Mouse (Mus musculus) cerebellum, adult 11 months (tissue): ENCODE measurements around the gene Prph.

Experiments used
- DNase-seq: peaks from one replicate; pipeline ENCODE4 v3.0.0; 2022

Prph gene

DNA sequence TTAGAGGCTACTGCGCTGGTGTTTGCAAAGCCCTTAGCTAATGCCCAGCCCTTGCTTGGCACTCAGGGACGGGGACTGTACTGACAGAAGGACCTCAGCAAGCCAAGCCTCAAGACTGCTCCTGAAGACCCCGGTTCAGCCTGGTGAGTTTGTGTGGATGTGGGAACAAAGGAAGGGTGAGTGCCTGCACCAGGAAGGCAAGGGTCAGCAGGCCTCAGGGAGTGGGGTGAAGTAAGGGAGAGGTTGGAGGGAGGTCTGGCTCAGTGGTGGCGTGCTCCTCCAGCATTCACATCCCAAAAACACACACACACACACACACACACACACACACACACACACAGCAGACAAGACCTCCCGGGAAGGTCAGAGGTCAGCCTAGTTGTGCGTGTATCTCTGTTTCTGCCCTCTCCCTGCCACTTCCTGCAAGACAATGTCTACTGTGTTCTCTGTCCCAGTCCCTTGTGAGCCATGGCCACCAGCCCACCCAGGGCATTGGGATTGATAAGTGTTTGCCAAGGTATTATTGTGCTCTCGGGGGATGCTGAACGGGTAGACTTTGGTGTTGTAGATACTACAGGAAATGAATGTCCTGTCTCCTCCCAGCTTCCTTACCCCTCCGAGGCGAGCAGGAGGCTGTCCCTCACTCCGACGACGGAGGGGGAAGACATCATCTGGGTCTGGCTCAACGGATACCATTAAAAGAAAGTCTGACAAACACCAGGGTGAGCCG is 23.4 kb downstream of the Prph start:
- no peak for DNase-seq

DNA sequence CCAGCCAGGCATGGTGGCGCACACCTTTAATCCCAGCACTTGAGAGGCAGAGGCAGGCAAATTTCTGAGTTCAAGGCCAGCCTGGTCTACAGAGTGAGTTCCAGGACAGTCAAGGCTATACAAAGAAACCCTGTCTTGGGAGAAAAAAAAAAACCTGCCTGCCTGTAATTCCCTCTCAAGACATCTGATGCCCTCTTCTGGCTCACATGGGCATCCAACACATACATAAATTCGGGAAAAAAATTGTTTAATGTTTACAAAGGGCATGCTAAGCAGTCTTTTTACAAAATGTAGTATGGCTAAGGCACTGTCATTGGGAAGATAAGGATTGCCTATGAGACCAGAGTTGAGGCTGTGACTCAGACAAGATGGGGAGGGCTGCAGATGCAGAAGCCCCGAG is 24.8 kb downstream of the Prph start:
- no peak for DNase-seq

DNA sequence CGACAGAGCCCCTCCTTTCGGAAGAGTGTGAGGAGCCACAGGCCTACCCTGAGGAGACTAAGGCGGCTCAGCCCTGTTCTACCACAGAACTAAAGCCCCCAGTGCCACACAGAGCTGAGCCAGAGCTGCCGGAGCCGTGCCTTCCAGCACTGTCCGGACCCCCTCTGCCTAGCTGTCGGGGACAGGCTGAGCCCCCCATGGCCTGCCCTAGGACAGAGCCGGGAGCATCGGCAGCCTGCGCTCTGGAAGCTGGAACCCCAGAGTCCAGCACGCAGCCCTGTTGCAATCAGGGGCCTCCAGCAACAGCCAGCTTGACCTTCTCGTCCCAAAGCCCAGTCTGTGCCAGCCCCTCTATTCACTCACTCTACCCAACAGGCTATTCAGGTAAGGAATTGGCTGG is 27.3 kb downstream of the Prph start:
- no peak for DNase-seq

DNA sequence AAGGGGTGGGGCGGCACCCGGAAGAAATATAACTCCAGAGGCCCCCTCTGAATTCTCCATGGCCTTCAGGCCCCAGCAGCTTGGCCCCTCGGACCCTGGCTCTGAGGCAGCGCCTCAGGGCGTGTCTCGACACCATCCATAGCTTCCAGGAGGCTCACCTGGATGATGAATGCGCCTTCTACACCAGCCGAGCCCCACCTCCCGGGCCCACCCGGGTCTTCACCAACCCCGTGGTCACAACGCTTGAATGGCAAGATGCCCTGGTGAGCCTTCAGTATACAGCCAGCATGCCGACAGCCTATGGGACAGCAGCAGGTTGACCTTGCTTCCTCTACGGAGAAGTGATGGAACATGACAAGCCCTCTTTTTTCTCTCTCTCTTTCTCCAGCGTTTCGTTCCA is 27.9 kb downstream of the Prph start:
- DNase-seq = no peak

DNA sequence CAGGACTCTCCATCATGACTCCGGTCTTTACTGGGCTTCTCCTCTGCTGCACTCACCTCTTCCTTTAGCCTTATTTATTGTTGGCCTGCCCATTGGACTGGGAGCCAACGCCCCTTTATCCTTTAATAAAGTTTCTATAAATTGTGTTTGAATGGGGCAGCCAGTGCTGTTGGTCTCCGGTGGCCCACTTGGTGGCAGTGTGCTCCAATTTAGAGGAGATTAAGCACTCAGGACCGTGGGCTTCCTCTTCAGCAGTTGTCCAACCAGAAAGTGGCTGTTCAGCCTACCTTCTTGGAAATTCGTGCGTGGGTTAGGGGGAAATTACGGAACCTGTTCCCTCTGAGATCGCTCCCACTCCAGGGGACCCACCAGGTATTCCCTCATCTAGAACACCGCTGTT is 28.3 kb downstream of the Prph start:
- DNase-seq = no peak

DNA sequence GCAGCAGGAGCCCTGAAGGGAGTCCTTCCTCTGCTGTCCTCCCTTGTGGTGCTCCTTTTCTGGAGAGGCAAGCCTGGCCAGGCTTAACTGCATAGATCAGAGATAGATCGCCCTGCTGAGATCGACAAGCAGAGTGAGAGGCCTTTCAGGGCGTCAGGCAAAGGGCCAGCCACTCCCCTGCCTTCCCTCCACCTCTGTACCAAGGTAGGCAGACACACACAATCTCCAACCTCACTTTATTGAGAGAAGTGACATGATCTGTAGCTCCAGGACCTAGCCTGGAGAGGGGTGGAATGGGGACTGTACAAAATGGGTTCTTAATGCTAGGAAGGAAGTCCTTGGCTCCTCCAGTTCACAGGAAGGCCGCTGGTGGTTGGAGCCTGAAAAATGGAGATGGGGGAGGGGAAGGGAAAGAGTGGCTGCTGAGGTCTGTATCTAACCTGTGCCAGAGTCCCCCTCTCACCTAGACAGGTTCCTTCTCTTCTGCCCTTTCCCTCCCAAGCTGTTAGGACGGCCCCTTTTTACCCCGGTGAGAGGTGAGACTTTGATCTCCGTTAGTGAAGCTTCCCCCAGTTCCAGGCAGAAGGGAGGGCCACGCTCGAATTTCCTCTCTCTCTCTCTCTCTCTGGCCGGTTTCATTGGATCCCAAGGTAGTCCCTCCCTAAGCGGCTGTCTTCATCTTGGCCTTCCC is 29.0 kb downstream of the Prph start:
- DNase-seq = no peak

DNA sequence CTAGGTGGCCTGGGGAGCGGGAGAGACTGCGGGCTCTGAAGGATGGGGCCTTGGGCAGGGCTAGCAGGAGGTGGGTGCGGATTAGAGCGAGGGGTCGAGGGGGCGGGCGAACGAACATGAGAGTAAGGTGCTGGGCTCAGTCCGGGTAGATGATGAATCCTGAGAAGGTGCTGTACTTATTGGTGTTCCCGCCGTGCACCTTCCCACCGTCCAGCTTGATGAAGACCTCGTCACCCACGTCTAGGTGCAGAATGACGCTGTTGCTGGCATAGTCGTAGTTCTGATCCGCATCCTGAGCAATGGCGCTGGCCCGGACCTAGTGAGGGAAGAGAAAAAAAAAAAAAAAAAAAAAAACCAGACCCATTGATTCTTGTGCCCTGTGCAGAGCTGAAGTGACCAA is 29.6 kb downstream of the Prph start:
- no peak for DNase-seq

DNA sequence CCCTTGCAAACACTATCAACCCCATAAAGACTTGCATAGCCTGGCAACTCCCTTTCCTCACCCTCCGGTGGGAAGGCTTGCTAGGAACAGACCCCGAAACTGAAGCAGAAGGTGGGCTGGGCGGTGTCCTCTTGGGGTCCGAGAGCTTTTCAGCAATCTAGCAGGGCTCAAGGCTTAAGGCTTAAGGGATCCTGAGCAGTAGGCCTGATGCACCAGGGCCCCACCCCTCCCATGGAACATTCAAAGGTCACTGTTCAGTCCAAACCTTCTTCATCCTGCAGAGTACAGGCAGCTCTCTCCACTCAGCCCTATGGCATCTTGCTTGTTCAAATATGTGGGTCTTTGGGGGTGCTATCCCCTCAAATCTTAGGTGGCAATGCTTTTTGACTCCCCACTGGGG is 31.0 kb downstream of the Prph start:
- no peak for DNase-seq

DNA sequence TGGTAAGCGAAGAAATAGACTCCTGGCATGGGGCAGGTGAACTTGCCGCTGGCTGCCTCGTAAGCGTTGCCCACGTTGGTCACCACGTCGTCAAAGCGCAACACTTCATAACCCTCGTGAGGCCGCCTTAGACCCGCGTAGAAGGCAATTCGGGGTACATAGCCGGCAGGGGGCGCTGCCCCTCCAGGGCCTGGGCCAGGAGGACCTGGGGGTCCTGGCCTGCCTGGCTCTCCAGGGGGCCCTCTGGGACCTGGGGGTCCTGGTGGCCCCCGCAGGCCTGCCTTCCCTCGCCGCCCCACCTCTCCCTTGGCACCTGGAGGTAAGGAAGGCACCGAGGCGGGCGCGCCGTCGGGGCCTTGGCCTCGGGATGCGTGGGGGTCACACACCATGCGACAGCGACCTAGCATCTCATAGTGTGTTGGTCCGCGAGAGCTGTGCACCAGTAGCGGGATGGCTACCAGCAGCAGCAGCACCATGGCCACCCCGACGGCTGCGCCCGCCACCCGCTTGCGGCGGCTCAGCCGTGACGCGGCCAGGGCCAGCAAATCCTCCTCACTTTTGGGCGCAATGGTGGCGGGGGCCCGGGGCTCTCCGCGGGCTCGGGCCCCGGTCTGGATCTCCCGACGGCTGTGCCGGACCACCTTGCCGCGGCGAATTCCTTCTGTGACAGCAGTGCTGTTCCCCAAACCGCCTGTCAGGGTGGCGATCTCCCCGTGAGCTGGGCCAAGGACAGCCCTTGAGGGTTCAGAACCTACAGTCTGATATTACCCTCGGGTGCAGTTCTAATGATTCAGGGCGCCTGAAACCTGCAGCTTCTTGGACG is 32.5 kb downstream of the Prph start, which contains the start of gene C1ql4:
C1ql4 (minus strand) TSS at position 565 of the 823 bp plus-strand sequence.
- no peak for DNase-seq

DNA sequence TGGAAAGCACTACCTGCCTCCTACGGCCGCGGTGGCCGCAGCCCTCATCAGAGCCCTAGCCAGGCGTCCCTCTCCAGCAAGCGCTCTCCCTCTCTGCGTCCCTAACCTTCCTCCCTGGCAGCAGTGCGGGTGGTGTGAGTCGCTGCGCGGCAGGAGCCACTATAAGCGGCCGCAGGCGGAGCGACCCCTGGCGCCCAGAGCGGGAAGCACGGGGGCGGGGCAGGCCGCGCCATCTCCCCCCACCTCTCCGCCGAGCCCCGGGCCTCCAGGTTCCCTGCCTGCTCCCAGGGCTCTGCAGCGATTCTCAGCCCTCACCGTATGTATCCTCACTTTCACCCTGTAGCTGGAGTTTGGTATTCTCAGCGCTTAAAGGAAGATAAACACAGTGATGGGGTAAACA is 33.3 kb downstream of the Prph start:
- peak; percentile 54 for DNase-seq

DNA sequence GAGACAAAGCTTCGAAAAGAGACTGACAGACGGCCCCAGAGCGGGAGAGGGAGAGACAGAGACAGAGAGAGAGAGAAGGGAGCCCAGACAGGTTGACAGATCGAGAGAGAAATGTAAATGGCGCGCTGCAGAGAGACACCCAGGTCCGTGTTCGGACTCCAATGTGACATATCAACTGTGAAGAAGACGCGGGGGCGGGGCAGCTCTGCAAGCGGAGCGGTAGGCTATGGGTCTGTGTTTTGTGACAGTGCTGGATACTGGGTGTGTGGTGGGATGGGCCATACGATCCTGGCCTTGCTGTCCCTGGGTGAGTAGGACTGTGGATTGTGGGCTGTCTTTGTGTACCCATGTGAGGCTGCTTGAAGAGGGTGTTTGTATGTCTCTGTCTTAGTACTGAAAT is 34.1 kb downstream of the Prph start:
- no peak for DNase-seq

DNA sequence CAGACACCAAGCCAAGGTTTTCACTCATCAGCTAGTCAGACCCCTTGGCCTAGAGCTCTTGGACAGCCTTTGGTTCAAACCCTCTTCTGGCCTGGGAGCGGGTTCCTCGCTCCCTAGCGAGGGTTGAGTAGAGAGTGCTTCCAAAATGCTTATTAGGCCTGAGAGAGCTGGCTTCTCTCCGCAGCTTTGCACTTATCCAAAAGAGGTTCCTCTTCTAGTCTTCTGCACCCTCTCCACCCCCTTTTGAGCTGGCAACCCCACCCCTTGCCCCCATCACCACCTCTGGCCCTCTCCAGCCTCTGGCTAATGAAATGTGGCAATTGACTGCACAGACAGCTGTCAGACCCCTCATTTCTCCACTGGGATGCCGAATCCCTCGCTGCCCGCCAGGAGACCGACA is 37.9 kb downstream of the Prph start, which contains the start of gene Dnajc22:
Dnajc22 (plus strand) TSS at position 301 of the 400 bp plus-strand sequence.
- DNase-seq = no peak

DNA sequence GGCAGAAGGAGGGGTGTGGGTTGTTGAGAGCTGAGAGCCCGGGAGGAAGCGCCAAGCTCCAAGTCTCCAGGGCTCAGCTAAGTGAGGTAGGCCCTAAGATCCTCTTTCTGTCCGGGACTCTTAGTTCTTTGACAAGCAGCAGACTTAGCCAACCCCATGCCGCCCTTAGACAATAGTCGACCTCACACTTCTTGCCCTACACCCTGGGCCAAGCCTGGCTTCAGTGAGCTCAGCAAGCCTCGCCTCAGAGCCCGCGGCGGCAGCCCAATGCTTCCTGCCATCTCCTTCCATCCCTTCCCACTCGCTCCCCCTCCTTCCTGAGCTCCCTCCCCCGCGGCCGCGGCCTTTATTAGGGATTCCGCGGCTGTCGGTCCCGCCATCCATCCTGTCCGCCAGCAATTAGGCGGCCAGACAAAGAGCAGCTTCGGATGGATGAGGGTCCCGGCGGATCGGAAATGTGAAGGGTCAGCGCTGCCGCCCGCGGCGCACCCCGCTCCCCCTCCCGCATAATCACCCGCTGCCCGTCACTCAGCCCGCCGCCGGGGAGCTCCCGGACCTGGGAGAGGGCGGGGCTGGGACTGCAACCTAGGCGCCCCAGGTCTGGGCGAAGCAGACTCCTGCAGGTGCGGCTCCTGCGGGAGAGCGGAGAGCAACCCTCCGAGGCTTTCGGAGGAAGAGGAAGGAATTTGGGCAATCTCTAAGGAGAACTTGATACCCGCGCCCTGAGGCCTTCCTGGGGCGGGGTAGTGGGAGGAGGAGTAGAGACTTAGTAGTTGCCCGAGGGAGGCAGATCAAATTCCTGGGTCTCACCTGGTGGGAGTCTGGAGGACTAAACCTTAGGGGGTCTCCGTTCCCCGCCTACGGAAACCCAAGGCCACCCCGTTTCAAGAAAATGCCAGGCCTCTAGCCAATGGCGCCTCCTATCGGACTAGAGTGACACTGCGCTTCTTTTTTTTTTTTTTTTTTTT is 38.6 kb downstream of the Prph start:
- DNase-seq = peak; percentile 36

DNA sequence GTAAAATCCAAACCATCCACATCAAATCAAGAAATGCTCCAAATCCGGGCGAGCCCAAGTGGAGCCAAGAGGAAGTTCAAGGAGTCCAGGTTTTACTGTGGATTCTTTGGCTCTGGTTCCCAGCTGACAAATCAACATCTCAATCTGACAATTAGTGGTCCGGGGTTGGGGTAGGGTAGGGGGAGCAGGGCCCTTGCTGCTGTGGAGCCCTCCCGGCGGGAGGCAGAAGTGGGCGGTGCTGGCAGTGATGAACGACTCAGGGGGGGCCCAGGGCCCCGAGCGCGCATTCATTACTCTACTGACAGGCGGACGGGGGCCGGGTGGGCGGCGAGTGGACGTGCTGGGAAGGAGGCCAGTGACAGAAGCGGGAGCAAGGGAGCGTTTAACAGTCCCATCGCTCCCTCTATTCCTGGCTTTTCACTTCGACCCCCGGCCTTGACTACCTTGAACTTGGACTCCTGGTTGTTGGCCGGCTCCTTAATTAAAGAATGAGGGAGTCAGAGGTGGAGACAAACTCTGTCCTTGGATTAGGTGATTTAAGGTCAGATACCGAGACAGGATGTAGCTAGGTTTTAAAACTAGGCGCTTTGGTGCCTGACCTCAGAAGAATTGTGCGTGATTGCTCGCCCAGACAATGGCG is 39.8 kb downstream of the Prph start:
- no peak for DNase-seq

DNA sequence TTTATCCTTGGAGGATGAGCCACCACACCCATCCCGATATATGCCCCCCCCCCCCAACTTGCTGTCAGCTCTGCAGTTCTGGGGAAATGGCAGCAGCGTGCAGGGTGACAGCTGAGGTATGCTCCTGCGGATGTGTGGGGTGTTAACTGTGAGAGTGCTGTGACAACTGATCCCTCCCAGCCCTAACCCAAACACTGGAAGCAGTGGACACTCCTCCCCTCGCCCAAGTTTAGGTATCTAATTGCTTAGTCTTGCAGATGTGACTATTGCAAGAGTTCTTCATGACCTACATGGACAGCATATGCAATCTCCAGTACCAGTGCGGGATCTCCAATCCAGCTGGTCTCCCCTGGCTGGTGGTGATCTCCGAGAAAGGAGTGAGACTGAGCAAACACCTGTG is 40.4 kb downstream of the Prph start:
- DNase-seq = no peak

DNA sequence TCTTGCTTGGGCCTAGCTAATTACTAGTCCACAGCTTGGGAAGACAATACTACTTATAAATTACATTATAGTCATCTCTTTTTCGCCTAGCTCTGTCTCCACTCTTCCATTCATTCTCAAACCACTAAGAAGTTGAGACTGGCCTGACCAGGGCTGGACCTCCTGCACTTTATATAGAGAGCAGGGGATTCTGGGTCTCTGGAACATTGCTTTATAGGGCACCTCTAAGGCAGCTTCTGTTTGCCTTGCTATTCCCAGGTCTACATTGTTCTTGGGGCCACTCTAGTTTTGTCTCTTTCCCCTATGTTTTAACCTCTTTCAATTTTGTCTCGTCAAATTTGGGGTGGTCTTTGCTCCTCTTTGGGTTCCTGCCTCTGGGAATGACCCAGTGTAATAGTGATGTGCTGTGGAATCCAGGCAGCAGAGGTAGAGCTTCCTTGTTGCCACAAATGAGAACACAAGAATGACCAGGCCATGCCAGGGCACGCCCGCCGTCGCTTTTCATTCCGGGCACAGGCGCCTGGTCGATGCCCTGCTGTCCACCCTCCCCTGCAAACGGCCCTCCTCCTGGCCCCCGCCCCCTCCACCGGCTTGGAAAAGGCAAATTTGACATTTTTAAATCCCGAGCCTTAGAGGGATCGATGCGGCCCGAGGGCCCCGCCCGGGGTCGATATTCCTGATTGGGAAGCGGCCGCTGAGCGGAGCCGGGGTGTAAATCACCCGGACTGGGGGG is 41.3 kb downstream of the Prph start:
- no peak for DNase-seq

DNA sequence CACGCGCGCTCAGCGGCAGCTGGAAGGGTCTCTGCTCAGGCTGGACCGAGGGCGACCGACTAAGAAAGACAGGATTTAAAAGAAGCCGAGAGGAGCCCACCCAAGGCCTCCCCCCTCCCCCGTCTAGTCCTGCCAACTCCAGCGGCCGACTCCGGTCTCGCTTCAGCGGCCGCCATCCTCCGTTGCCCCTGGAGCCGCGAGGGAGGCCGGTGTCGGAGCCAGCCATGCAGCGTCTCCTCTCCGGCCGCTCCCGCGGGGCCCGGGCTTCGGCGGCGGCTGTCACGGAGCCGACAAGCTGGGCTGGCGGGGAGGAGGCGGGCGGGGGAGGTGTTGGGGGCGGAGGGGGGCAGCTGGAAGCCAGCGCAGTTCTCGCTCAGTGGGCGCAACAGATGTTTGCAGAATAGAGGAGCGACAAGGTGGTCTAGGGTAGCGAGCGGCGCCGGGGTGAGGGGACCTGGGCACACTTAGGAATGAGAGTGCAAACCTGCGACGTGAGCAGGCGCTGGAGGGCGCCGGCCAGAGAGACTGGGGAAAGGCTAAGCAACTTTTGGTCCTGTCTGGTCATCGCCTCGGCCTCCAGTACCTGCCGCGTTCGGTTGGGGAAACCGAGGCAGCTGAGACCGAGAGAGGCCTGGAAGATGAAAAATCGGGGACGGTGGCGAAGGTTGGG is 42.0 kb downstream of the Prph start:
- DNase-seq = no peak

DNA sequence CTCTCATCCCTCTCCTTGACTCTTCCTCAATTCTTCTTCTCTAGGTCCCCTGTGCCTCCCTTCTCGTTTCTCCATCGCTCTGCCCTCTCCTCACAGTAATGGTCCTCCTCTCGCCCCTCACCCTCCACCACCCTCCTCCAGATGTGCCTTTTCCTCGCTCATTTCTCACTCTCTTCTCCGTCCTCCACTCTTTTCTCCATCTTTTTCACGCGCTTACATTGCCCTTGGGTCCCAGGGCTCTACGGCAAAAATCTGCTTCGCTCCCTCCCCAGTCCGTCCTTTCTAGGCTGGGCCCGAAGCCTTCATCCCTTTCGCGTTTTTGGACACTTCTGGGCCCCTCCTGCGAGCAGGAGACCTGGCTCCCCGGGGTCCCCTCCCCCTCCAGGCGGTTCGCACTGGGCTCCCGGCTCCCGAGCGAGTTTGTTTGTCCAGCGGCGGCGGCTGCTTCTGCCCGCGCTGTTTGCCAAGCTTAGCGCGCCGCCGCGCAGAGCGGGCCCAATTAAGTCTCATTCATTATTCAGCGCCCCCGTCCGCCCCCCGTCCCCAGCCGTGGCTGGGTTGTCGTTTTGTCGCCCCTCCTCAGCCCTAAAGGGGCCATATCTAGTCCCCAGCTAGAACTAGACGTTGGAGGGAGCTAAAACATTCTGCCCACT is 43.0 kb downstream of the Prph start:
- DNase-seq = no peak

DNA sequence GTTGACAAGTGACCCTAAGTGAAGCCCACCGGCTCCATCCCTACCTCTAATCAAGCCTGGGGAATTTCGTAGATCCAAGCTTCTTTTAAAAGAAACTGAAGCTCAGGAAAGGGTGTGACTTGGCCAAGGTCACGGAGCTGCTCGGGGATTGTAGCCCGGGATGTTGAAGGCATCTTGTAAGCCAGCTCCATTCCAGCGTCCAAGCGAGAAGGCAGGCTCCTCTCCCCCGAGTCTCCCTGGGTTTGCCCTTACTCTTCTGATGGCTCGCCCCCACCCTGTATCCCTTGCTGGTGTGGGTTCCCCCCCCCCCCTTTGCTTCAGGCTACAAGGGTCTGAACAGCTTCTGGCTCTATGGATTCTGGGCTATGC is 43.5 kb downstream of the Prph start:
- DNase-seq = no peak

DNA sequence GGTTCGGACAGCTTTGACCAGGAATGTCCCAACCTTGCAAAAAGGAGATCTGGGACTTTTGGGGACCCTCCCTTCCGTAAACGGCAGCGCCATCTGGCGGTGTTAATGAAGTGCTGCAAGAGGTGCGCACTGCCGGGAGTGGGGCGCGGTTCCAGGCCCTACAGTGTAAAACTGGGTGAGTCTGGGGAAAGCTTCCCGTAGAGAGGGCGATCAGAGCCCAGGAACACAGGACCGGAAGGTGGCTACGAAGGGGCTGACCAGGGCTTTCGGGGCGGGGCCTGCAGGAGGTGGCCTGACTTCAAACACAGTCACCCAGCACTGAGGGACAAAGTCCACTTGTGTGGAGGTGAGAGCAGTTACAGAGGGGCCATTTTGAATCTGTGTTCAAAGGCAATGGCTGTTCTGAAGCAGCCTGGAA is 44.2 kb downstream of the Prph start:
- no peak for DNase-seq
